Mouse (Mus musculus) spleen, postnatal 0 days (tissue): ENCODE results near the gene Sfmbt2. TPM values are rescaled to one million over a fixed set of nuclear protein-coding genes. Genes with fewer than 3 reads are reported as not detected.

Experiments used
- microRNA counts: library from miRNA; unstranded; fragments of <30 nt; microRNA quantifications from one replicate; lab custom pipeline; 2015
- polyA plus RNA-seq: library from polyadenylated mRNA; unstranded; fragments of >200 nt; fragmentation: Nextera tagmentation; extraction: Ambion mirVana; gene quantifications from 2 replicates; pipeline ENCODE4 v1.2.1, GENCODE M21; 2015

Gene Sfmbt2
- polyA plus RNA-seq, result 2.6 and 3.3 TPM in 2 replicates

DNA sequence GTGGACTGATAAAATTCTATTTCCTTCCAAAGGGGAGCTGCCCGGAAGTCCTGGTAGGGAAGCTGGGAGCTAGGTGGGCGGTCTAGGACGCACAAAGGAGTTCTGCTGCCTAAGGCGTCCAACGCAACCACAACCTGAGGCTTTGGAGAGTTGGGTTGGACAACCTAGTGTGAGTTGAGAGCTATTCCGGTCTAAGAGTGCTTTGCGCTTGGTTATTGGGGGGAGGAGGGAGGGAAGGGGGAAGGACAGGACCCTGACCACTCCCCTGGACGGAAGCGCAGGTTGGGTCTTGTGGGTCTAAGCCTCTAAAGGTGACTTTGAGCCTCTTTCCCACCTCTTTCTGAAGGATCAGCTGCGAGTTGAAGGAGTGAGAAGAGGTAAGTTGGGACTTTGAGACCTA is at the start of gene Sfmbt2:
Sfmbt2 (plus strand) TSS at position 335 of the 400 bp plus-strand sequence.

MicroRNAs encoded within 50 kb of the gene (microRNA counts, 519-probe panel; counts per million panel counts)
- microRNA mmu-miR-297a+mmu-miR-466f+mmu-miR-669b (lab: Ali Mortazavi, UCI) (88.3 counts per million), microRNA mmu-miR-297b-3p (lab: Ali Mortazavi, UCI) (88.3 counts per million), microRNA mmu-miR-297b-5p (lab: Ali Mortazavi, UCI) (88.3 counts per million), microRNA mmu-miR-297c (lab: Ali Mortazavi, UCI) (88.3 counts per million), microRNA mmu-miR-466a-3p+mmu-miR-466b-3-3p (lab: Ali Mortazavi, UCI) (5,972 counts per million, percentile 50 among the panel's probes with 10 or more counts), microRNA mmu-miR-466a-5p+mmu-miR-466e-5p (lab: Ali Mortazavi, UCI) (88.3 counts per million), microRNA mmu-miR-466c-5p (lab: Ali Mortazavi, UCI) (88.3 counts per million), microRNA mmu-miR-466d-3p (lab: Ali Mortazavi, UCI) (4,118 counts per million, percentile 19 among the panel's probes with 10 or more counts), microRNA mmu-miR-466d-5p (lab: Ali Mortazavi, UCI) (88.3 counts per million), microRNA mmu-miR-466f-5p (lab: Ali Mortazavi, UCI) (88.3 counts per million), microRNA mmu-miR-466g (lab: Ali Mortazavi, UCI) (3,883 counts per million, percentile 15 among the panel's probes with 10 or more counts), microRNA mmu-miR-466h (lab: Ali Mortazavi, UCI) (88.3 counts per million), microRNA mmu-miR-466l (lab: Ali Mortazavi, UCI) (88.3 counts per million), microRNA mmu-miR-467a (lab: Ali Mortazavi, UCI) (4,721 counts per million, percentile 26 among the panel's probes with 10 or more counts), microRNA mmu-miR-467b (lab: Ali Mortazavi, UCI) (88.3 counts per million), microRNA mmu-miR-467c (lab: Ali Mortazavi, UCI) (2,530 counts per million, percentile 3 among the panel's probes with 10 or more counts), microRNA mmu-miR-467d (lab: Ali Mortazavi, UCI) (88.3 counts per million), microRNA mmu-miR-467e (lab: Ali Mortazavi, UCI) (4,383 counts per million, percentile 21 among the panel's probes with 10 or more counts), microRNA mmu-miR-669a (lab: Ali Mortazavi, UCI) (5,295 counts per million, percentile 38 among the panel's probes with 10 or more counts), microRNA mmu-miR-669e (lab: Ali Mortazavi, UCI) (88.3 counts per million), microRNA mmu-miR-669f (lab: Ali Mortazavi, UCI) (7,281 counts per million, percentile 69 among the panel's probes with 10 or more counts), microRNA mmu-miR-669g (lab: Ali Mortazavi, UCI) (88.3 counts per million), microRNA mmu-miR-669h-5p (lab: Ali Mortazavi, UCI) (88.3 counts per million), microRNA mmu-miR-669i (lab: Ali Mortazavi, UCI) (88.3 counts per million), microRNA mmu-miR-669j (lab: Ali Mortazavi, UCI) (88.3 counts per million), microRNA mmu-miR-669m (lab: Ali Mortazavi, UCI) (88.3 counts per million), microRNA mmu-miR-669o (lab: Ali Mortazavi, UCI) (4,751 counts per million, percentile 27 among the panel's probes with 10 or more counts)

Other genes starting within 250 kb of the Sfmbt2 start
- 0.16 and 0.35 TPM in 2 replicates for gene Itih2, start 239.1 kb upstream of the Sfmbt2 start, polyA plus RNA-seq
- 2.9 and 5.1 TPM in 2 replicates for gene Itih5, start 216.9 kb upstream of the Sfmbt2 start, polyA plus RNA-seq